In genomic region chr14:53750703-53751441, GRCm38 (mm10) we compare ENCODE assay signal across 27 mouse cellular contexts.
A peak's percentile ranks its signal among the peaks of the same experiment; 100 is the strongest.
DNase-seq lines count a peak whose midpoint lies in the region; ATAC-seq and TF ChIP-seq lines count a peak whose summit lies in the region.
"Had no signal": no experiment of that assay in that cellular context is flagged by ENCODE, and none has a peak within 500 bp of the region (broad histone marks: within the 10 kb centered on the region; RNA-seq: fewer than 3 reads in every experiment).

No protein-coding gene starts in this region.

- TF ChIP-seq CTCF in midbrain, postnatal 0 days (IDR thresholded peaks at IDR 0.05), result peak; percentile 20; the same call in 1 of the 2 replicates

- DNase-seq in midbrain, postnatal 0 days (ENCODE audit: low spot score), result no peak
- DNase-seq in gastrocnemius, postnatal 10 days, result no peak
- DNase-seq in left cerebral cortex, postnatal 25 days (ENCODE audit: low spot score in 2 of 2), result no peak
- no peak for DNase-seq in layer of hippocampus, adult 9-10 months (ENCODE audit: low spot score)
- DNase-seq: adrenal gland, postnatal 14 days; B cell, adult 2 months; cerebellum, adult 11-12 months; cerebellum, adult 9-11 months; cerebellum, postnatal 36 days; gastrocnemius, adult 2 months; gastrocnemius, postnatal 36 days; heart, adult 18-20 months; heart, postnatal 14 days had no signal

- H3K27me3 ChIP-seq in midbrain, postnatal 0 days (ENCODE audit: insufficient read depth, low read length), result no peaks in the 10 kb centered on the region
- H3K27me3 ChIP-seq in midbrain, embryonic 16.5 days (ENCODE audit: control insufficient read depth, insufficient read depth, low read depth, low read length), result no peaks in the 10 kb centered on the region
- no peaks in the 10 kb centered on the region for H3K27me3 ChIP-seq in liver, embryonic 16.5 days (ENCODE audit: control insufficient read depth, insufficient read depth, low read depth, low read length)
- H3K27me3 ChIP-seq: embryonic facial prominence, embryonic 15.5 days; heart, embryonic 15.5 days; hindbrain, embryonic 15.5 days; Patski had no signal

- H3K9ac ChIP-seq in midbrain, postnatal 0 days (replicated peaks; ENCODE audit: low read length, poor library complexity, severe bottlenecking), result no peak overlapping the region
- no peak overlapping the region for H3K9ac ChIP-seq in midbrain, embryonic 16.5 days (ENCODE audit: low read depth, low read length)
- no peak overlapping the region for H3K9ac ChIP-seq in liver, embryonic 16.5 days (ENCODE audit: low read depth, low read length)
- H3K9ac ChIP-seq: embryonic facial prominence, embryonic 15.5 days; heart, embryonic 15.5 days; hindbrain, embryonic 15.5 days had no signal

- WGBS in midbrain, postnatal 0 days, result 72% methylated on average over 4 of the region's 4 CpGs
- WGBS in midbrain, embryonic 16.5 days, result 81% methylated on average over 4 of the region's 4 CpGs
- 18% methylated on average over 4 of the region's 4 CpGs for WGBS in liver, embryonic 16.5 days (ENCODE audit: insufficient replicate concordance)

- H3K36me3 ChIP-seq in midbrain, postnatal 0 days (ENCODE audit: insufficient read depth, low read length), result no peaks in the 10 kb centered on the region
- H3K36me3 ChIP-seq in midbrain, embryonic 16.5 days (ENCODE audit: control insufficient read depth, insufficient read depth, low read length), result no peaks in the 10 kb centered on the region
- H3K36me3 ChIP-seq in liver, embryonic 16.5 days (ENCODE audit: control insufficient read depth, insufficient read depth), result no peaks in the 10 kb centered on the region
- H3K36me3 ChIP-seq: embryonic facial prominence, embryonic 15.5 days; forebrain, embryonic 10.5 days; G1E; heart, embryonic 10.5 days; heart, embryonic 15.5 days; hindbrain, embryonic 15.5 days had no signal

- H3K4me3 ChIP-seq in midbrain, postnatal 0 days (ENCODE audit: low read depth, low read length), result no peak overlapping the region
- no peak overlapping the region for H3K4me3 ChIP-seq in midbrain, embryonic 16.5 days (ENCODE audit: low read depth, low read length)
- no peak overlapping the region for H3K4me3 ChIP-seq in liver, embryonic 16.5 days (ENCODE audit: low read depth, low read length)
- H3K4me3 ChIP-seq: embryonic facial prominence, embryonic 15.5 days; erythroblast, embryonic 14.5 days; forebrain, embryonic 10.5 days; gastrocnemius, adult 2 months; heart, embryonic 10.5 days; heart, embryonic 15.5 days; hindbrain, embryonic 15.5 days had no signal

- no peaks in the 10 kb centered on the region for H3K4me1 ChIP-seq in midbrain, postnatal 0 days (ENCODE audit: insufficient read depth, low read length)
- H3K4me1 ChIP-seq in midbrain, embryonic 16.5 days (ENCODE audit: control insufficient read depth, insufficient read depth, low read length), result no peaks in the 10 kb centered on the region
- peaks cover 3% of the 10 kb centered on the region; the same call in 1 of the 2 replicates for H3K4me1 ChIP-seq in liver, embryonic 16.5 days (ENCODE audit: control insufficient read depth, low read depth, low read length)
- H3K4me1 ChIP-seq: embryonic facial prominence, embryonic 15.5 days; forebrain, embryonic 10.5 days; heart, embryonic 10.5 days; heart, embryonic 15.5 days; hindbrain, embryonic 15.5 days had no signal

- intact Hi-C loops in left cerebral cortex, postnatal 25 days (cut with DNase I), result no loop called here

- H3K27ac ChIP-seq in midbrain, postnatal 0 days (ENCODE audit: low read depth, low read length), result no peak overlapping the region
- H3K27ac ChIP-seq in midbrain, embryonic 16.5 days (ENCODE audit: low read length), result no peak overlapping the region
- no peak overlapping the region for H3K27ac ChIP-seq in liver, embryonic 16.5 days (ENCODE audit: low read length)
- H3K27ac ChIP-seq: embryonic facial prominence, embryonic 15.5 days; forebrain, embryonic 10.5 days; gastrocnemius, adult 2 months; heart, embryonic 10.5 days; heart, embryonic 15.5 days; hindbrain, embryonic 15.5 days had no signal

- H3K4me2 ChIP-seq in midbrain, postnatal 0 days (ENCODE audit: low read depth, low read length, poor library complexity, severe bottlenecking), result no peak overlapping the region
- H3K4me2 ChIP-seq in midbrain, embryonic 16.5 days (ENCODE audit: low read length), result no peak overlapping the region
- no peak overlapping the region for H3K4me2 ChIP-seq in liver, embryonic 16.5 days (ENCODE audit: low read depth, low read length)
- H3K4me2 ChIP-seq: embryonic facial prominence, embryonic 15.5 days; heart, embryonic 15.5 days; hindbrain, embryonic 15.5 days had no signal

- no peak for ATAC-seq in midbrain, postnatal 0 days (ENCODE audit: low FRiP score)
- no peak for ATAC-seq in midbrain, embryonic 16.5 days
- peak; percentile 83 for ATAC-seq in common myeloid progenitor, adult 5-6 weeks (replicated peaks; ENCODE audit: low read depth, poor library complexity, severe bottlenecking)
- ATAC-seq in liver, embryonic 16.5 days (ENCODE audit: low read depth), result peak; percentile 32; the same call in 1 of the 2 replicates
- ATAC-seq: activated CD4-positive, CD25-positive, alpha-beta regulatory T cell, adult 4 months; CD4-positive, CD25-positive, alpha-beta regulatory T cell, adult 4 months; forebrain, embryonic 14.5 days; Patski had no signal

- no peaks in the 10 kb centered on the region for H3K9me3 ChIP-seq in midbrain, postnatal 0 days (ENCODE audit: low read length)
- no peaks in the 10 kb centered on the region for H3K9me3 ChIP-seq in midbrain, embryonic 16.5 days (replicated peaks; ENCODE audit: control insufficient read depth, low read length, poor library complexity, severe bottlenecking)
- no peaks in the 10 kb centered on the region for H3K9me3 ChIP-seq in liver, embryonic 16.5 days (replicated peaks; ENCODE audit: control insufficient read depth, low read length)
- H3K9me3 ChIP-seq: embryonic facial prominence, embryonic 15.5 days; forebrain, embryonic 10.5 days; G1E; heart, embryonic 10.5 days; heart, embryonic 15.5 days; hindbrain, embryonic 15.5 days had no signal

Comparison
In these comparisons a context has a peak if more than half of its experiments do, and no peak if none do; other contexts are left out.
1. ATAC-seq: peak in common myeloid progenitor, adult 5-6 weeks (single experiment) and liver, embryonic 16.5 days (single experiment); none in midbrain, postnatal 0 days (single experiment) and midbrain, embryonic 16.5 days (single experiment).